Mouse (Mus musculus) urinary bladder, postnatal 25 days (tissue): ENCODE data around the gene Rrp15.
"Not testable (repeated sequence)": the region's sequence is repeated elsewhere in the genome, so short reads cannot be mapped to it uniquely, and the experiment has no call there.

Experiments used
- DNase-seq: peaks from one replicate; pipeline ENCODE4 v3.0.0; 2022; ENCODE audit warnings: low spot score

Rrp15 gene

DNA sequence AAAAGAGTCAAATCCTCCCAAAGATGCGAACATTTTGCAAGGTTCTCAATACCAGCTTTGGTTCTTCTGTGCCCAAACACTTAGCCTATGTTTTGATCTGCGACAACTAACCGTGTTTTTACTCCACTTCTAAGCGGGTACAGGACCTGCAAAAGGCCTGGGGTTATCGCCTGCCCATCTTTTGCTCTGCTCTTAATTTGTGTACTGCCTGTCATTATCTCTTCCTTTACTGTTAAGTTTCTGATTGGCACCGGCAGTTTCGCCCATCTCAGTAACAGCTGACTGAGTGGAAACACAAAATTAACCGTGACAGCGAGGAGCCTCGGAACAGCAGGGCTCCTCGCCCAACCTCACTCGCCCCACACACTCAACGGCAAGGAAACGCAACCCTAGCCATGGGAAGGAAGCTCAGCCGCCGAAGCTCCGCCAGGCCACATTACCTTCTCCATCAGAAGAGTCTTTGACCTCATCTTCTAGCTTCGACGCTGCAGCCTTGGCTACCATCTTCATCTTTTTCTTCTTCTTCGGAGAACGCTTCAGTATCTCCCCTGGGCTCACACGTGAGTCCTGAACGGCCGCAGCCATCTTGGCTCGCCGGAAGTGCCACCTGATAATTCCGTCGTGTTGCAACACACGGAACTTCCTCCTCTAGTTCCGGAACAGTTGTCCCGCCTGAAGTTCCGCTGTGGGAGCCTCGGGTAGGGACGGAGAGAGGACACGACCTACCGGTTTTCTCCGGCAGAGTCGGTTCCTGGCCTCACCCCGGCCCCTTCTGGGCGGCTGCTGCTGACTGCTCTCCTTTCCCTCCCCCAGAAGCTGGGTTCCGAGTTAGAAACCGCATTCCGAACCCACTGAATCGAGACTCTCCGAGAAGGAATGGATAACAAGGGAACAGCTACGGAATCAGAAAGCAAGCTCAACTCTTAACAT lies at the start of gene Rrp15:
Rrp15 (minus strand) TSS at position 635 of the 930 bp plus-strand sequence.
- DNase-seq: peak; percentile 82

- DNase-seq: no peak
Observed at GRCm38 (mm10) chr1:186797991-186798390, 48.8 kb upstream of the Rrp15 start.

DNA sequence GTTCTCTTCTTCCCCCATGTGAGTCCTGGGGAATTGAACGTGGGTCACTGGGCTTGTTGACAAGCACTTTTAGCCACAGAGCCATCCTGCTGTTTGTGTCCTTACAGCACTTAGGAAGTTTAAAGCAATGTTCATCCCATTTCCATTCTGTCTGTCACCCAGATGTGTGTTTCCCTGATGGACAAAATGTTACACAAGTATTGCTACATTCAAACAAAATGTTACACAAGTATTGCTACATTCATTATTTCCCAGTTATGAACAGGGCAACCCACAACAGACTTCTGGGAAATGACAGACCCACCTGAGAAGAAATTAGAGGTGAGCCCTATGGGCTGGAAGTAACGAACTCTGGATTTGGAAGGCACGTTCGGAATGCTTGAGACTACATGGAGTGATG lies 36.2 kb upstream of the Rrp15 start:
- no peak for DNase-seq

- DNase-seq: no peak
Observed at GRCm38 (mm10) chr1:186780826-186781225, 31.7 kb upstream of the Rrp15 start.

GRCm38 (mm10) chr1:186773124-186773523 lies 24.0 kb upstream of the Rrp15 start:
- DNase-seq: no peak

DNA sequence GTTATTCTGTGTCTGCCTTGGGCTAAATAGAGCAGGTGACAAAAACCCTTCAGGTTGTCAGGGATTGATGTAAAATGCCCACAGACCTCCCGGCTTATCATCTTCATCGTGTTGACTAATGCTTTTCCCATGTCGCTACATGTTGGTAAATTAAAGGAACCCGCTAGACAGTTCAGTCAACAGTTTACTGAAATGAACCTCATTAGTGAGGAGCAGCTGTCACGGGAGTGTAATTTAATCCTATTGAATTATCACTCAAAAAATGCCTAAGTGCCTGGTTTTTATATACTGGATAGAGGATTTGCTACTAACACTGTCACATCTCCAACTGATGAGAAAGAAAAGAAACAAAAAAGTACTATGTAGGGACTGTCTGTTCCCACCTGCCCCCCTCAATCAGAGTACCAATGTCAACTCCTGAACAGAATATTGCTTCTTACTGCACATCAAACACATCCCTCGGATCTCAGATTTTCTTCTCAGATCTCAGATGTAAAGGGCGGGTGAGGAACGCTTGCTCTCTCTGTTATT lies 23.5 kb upstream of the Rrp15 start:
- DNase-seq: no peak

DNA sequence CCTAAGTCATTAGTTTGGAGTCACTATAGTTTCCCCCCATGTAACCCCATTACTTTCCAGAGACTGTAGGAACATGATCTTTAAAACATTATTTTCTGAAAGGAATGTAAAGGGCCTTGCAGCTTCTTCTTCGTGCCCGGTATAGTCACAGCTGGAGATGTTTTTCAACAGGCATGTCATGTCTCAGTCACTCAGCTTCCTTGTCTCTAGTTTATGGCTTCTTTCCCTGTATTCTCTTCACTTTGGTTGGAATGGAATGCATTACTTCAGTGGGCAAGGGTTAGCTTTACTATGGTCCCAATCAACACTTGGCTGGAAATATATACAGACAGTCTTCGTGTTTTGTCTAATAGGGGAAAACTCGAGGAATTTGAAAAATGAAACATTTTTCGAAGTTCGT lies 22.8 kb upstream of the Rrp15 start:
- no peak for DNase-seq

DNA sequence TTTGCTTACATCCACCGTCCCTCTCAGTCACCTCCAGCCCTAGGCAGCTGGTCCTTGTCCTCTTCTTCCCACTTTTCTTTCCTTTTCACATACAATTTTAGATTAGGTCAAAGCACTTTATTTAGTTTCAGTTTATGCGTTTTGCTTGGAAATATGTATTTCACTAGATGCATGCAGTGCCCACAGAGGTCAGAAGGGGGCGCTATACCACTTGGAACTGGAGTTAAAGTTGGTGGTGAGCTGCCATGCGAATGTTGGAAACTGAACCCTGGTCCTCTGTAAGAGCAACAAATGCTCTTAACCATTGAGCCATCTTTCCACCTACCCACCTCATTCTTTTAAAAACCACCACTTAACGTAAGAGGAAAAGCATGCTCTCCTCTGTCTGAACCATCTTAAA lies 21.5 kb upstream of the Rrp15 start:
- no peak for DNase-seq

DNA sequence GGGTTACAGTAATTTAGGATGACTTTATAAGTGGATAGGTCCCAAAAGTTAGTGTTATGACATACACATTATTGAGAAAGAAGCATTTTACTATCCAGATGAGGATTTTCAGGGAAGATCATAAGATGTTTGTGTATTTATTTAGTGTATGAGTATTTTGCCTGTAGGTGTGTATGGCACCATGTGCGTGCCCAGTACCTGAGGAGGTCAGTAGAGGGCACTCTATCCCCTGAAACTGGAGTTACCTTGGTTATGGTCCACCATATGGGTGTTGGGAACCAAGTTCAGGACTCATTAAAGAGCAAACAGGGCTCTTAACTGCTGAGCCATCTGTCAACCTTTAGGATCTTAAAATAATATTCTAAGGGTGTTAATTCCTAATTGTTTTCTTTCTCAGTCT lies 19.2 kb upstream of the Rrp15 start:
- no peak for DNase-seq

GRCm38 (mm10) chr1:186763451-186763850 lies 14.3 kb upstream of the Rrp15 start:
- DNase-seq: not testable (repeated sequence)

DNA sequence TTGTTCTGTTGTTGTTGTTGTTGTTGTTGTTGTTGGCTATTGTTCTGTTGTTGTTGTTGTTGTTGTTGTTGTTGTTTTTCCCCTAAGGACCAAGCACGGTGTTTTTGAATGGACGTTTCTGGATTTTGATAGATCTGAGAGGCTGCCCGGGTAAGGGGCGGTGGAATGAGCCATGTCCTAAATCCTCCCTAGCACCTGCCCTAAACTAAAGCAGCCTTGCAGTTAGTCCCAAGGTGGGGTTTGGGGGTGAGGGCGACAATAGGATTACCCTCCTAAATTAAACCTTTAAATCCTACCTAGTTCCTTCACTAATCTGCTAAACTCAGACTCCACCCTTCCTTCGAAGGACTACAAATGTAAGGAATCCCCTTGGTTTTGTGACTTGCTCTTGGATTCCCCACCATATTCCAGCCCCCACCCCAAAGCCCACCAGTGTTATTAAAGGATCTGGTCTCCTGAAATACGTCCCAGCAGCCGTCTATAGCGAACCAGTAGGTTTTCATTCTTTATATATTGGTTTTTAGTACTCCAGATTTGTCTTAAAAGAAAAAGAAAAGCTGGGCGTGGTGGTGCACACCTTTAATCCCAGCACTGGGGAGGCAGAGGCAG lies 621 bp upstream of the Rrp15 start:
- DNase-seq: no peak

DNA sequence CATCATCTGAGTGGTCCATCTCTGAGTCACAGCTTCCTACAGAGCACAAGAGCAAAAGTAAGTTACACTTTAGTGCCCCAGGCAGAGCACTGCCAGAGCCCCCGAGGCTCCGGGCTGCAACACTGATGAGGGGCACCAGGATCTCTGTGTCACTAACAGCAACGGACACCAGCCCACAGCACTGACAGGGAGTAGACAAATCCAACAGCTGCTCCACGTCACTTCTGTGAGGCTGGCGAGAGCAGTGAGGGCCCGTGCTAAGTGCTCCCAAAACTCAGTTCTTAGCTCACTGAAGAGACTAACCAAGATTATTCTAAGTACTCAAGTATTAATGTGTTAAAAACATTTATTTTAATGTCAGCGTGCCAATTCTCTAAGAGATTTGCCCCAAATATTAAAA lies 9.3 kb downstream of the Rrp15 start:
- DNase-seq: no peak

GRCm38 (mm10) chr1:186735537-186735936 lies 13.6 kb downstream of the Rrp15 start:
- DNase-seq: no peak

GRCm38 (mm10) chr1:186733052-186733451 lies 16.1 kb downstream of the Rrp15 start:
- DNase-seq: no peak

DNA sequence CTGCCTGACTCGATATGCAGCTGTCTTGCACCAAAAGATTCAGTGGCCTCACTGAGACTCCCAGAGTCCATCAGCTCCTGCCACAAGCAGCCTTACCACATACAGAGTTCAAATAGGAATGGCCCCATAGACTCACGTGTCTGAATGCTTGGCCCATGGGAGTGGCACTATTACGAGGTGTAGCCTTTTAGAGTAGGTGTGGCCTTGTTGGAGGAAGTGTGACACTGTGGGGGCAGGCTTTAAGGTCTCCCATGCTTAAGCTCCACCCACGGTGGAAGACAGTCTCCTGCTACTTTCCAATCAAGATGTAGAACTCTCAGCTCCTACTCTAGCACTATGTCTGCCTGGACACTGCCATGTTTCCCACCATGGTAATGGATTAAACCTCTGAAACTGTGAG lies 20.4 kb downstream of the Rrp15 start:
- DNase-seq: no peak

GRCm38 (mm10) chr1:186726117-186726516 lies 23.0 kb downstream of the Rrp15 start:
- DNase-seq: no peak

- no peak for DNase-seq
Observed at GRCm38 (mm10) chr1:186722299-186722698, 26.9 kb downstream of the Rrp15 start.

- DNase-seq: peak; percentile 87
Observed at GRCm38 (mm10) chr1:186721846-186722245, 27.3 kb downstream of the Rrp15 start.

- DNase-seq: no peak
Observed at GRCm38 (mm10) chr1:186721166-186721565, 28.0 kb downstream of the Rrp15 start.

- no peak for DNase-seq
Observed at GRCm38 (mm10) chr1:186719708-186720107, 29.4 kb downstream of the Rrp15 start.

DNA sequence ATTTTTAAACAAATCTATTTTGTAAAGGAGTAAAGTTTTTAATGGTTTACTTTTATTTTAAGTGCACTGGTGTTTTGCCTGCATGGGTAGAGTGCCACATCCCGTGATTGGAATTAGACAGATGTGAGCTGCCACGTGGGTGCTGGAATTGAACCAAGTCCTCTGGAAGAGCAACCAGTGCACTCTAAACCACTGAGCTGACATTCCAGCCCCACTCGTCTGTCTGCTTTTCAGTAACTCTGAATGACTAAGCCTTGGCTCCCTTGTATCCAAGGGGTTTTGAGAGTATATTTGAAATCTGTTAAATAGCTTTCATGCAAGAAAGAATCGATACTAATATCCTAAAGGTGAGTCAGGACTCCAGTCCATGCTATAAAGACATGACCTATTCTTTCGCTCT lies 30.3 kb downstream of the Rrp15 start:
- DNase-seq: no peak

DNA sequence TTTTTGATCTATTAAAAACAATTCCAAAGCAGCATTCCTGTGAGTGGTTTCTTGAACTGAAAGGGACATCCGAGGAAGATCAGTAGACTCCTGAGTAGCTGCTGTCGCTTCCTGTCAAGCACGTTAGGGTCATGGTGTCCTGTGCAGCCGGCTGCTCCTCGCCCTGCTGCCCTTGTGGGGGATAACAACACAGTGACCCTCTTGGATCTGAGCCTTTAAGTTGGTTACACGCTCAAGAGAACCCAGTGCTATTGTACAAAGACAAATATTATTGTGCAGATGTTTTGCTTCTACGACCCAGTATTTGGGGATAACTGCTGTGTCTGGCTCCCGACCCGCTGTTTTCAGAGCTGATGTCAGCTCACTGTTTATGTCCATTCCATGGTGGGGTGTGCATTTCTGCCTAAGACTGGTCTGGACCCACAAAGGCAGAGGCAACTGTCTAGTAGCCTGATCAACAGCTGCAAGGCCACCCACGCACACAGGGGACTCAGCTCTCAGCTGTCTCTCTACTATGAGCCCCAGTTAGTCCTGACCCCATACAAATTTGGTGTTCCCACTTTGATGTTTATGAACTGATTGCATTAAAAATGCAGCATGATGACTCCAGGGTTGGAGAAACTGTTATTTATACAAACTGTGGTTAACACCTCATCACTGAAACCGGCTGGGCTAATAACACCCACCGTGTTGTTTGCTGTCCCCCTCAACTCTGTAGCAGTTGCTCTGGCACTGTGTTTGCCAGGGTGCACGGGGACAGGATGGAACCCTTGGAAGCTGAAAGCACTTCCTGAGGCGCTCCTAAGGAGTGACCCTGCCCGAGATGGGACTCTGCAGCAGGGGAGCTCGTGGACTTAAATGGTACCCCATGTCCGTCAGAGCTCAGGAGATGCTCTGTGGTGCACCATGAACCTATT lies 33.9 kb downstream of the Rrp15 start:
- DNase-seq: no peak
